Mouse (Mus musculus) thymus, adult 2 months (tissue): ENCODE data around the gene B3gnt7. TPM values are rescaled to one million over a fixed set of nuclear protein-coding genes. Genes with fewer than 3 reads are reported as not detected.

Experiments used
- DNase-seq: peaks from one replicate; pipeline ENCODE4 v3.0.0; 2021
- H3K27ac ChIP-seq: fragments of 200-500 bp; 2 replicates; pipeline ENCODE4 v1.5.1; 2012; ENCODE audit warnings: low read length, control low read depth; ENCODE audit not compliant: control insufficient read depth, insufficient read depth
- H3K27me3 ChIP-seq: fragments of 200-500 bp; 2 replicates; pipeline ENCODE4 v1.6.1; 2012; ENCODE audit warnings: mild to moderate bottlenecking, low read length, moderate library complexity, mixed read lengths; ENCODE audit not compliant: control insufficient read depth, insufficient read depth
- H3K36me3 ChIP-seq: fragments of 200-500 bp; 2 replicates; pipeline ENCODE4 v1.6.1; 2012; ENCODE audit warnings: mild to moderate bottlenecking, low read length, moderate library complexity; ENCODE audit not compliant: control insufficient read depth, insufficient read depth
- H3K4me1 ChIP-seq: fragments of 200-500 bp; replicated peaks from 2 replicates; pipeline ENCODE4 v1.6.1; 2012; ENCODE audit warnings: low read length; ENCODE audit not compliant: control insufficient read depth, insufficient read depth
- H3K4me3 ChIP-seq: fragments of 200-500 bp; 2 replicates; pipeline ENCODE4 v1.5.1; 2012; ENCODE audit warnings: mild to moderate bottlenecking, low read length, control low read depth, moderate library complexity; ENCODE audit not compliant: control insufficient read depth, insufficient read depth
- CTCF ChIP-seq: fragments of 200-500 bp; IDR thresholded peaks from 2 replicates; pipeline ENCODE4 v1.5.1; 2012; ENCODE audit warnings: mild to moderate bottlenecking, control low read depth, low read length, moderate library complexity, borderline replicate concordance; ENCODE audit not compliant: control insufficient read depth, poor library complexity, insufficient read depth; ENCODE audit errors: extremely low read depth
- POLR2A ChIP-seq: fragments of 200-500 bp; IDR thresholded peaks from 2 replicates; pipeline ENCODE4 v1.6.1; 2012; ENCODE audit warnings: mild to moderate bottlenecking, low read length, control low read depth, moderate library complexity; ENCODE audit not compliant: control insufficient read depth, poor library complexity, insufficient read depth; ENCODE audit errors: extremely low read depth
- WGBS: fragments of 180-500 bp; shearing (Covaris S2); methylation state at CpG from one replicate; pipeline ENCODE4 v1.1.7; 2018; 5-methylcytosine and 5-hydroxymethylcytosine counted together
- polyA plus RNA-seq: library from polyadenylated mRNA; depleted of rRNA; stranded (reverse); fragments of >200 nt; gene quantifications from 2 replicates; pipeline ENCODE4 v1.2.3, GENCODE M21; 2012

The B3gnt7 gene
- polyA plus RNA-seq, 1 experiment = 1.5 TPM

GRCm38 (mm10) chr1:86343969-86344861, 41.6 kb downstream of the B3gnt7 start:
- TF ChIP-seq CTCF (no peak), POLR2A (no peak)
- DNase-seq = peak; percentile 39
- no peak overlapping the region for H3K4me3 ChIP-seq
- peaks cover 19% of the 10 kb centered on the region for H3K36me3 ChIP-seq
- peaks cover 2% of the 10 kb centered on the region for H3K4me1 ChIP-seq
- H3K27me3 ChIP-seq = no peaks in the 10 kb centered on the region
- 23% methylated on average over 4 of the region's 4 CpGs for WGBS
- H3K27ac ChIP-seq = no peak overlapping the region; the same call in 1 of the 2 replicates

- WGBS = 91% methylated on average over 4 of the region's 4 CpGs
- no peak for TF ChIP-seq POLR2A
- H3K36me3 ChIP-seq = peaks cover 27% of the 10 kb centered on the region
- H3K27me3 ChIP-seq = no peaks in the 10 kb centered on the region
- DNase-seq = peak; percentile 16
- peaks cover 2% of the 10 kb centered on the region for H3K4me1 ChIP-seq
- H3K4me3 ChIP-seq = no peak overlapping the region
- peak overlapping the region; percentile 32; the same call in 1 of the 2 replicates for H3K27ac ChIP-seq
Measured at GRCm38 (mm10) chr1:86345069-86345468, 42.4 kb downstream of the B3gnt7 start.

GRCm38 (mm10) chr1:86345956-86346355, 43.3 kb downstream of the B3gnt7 start:
- WGBS = 97% methylated on average over 4 of the region's 4 CpGs
- H3K36me3 ChIP-seq = peaks cover 36% of the 10 kb centered on the region
- DNase-seq = no peak
- H3K4me3 ChIP-seq = no peak overlapping the region
- no peaks in the 10 kb centered on the region for H3K27me3 ChIP-seq
- TF ChIP-seq POLR2A (no peak), CTCF (no peak)
- no peak overlapping the region for H3K27ac ChIP-seq
- peaks cover 2% of the 10 kb centered on the region for H3K4me1 ChIP-seq

- WGBS = 96% methylated on average over 3 of the region's 3 CpGs
- DNase-seq = no peak
- no peak overlapping the region for H3K4me3 ChIP-seq
- no peak for TF ChIP-seq CTCF
- TF ChIP-seq POLR2A = no peak
- no peaks in the 10 kb centered on the region for H3K27me3 ChIP-seq
- peaks cover 48% of the 10 kb centered on the region for H3K36me3 ChIP-seq
- H3K4me1 ChIP-seq = peaks cover 2% of the 10 kb centered on the region
- H3K27ac ChIP-seq = no peak overlapping the region
Measured at GRCm38 (mm10) chr1:86346851-86347715, 44.5 kb downstream of the B3gnt7 start.

- H3K27ac ChIP-seq = no peak overlapping the region
- H3K27me3 ChIP-seq = no peaks in the 10 kb centered on the region
- no peak for TF ChIP-seq CTCF
- TF ChIP-seq POLR2A = no peak
- no peak overlapping the region for H3K4me3 ChIP-seq
- no peak for DNase-seq
- WGBS = 100% methylated on average over 1 of the region's 1 CpGs
- H3K4me1 ChIP-seq = peaks cover 2% of the 10 kb centered on the region
- peaks cover 54% of the 10 kb centered on the region for H3K36me3 ChIP-seq
Measured at GRCm38 (mm10) chr1:86347716-86348045, 45.0 kb downstream of the B3gnt7 start.

GRCm38 (mm10) chr1:86348083-86348482, 45.5 kb downstream of the B3gnt7 start:
- Histone ChIP-seq H3K4me1 (peaks cover 2% of the 10 kb centered on the region), H3K27me3 (no peaks in the 10 kb centered on the region), H3K4me3 (no peak overlapping the region), H3K27ac (no peak overlapping the region), H3K36me3 (peaks cover 57% of the 10 kb centered on the region)
- TF ChIP-seq POLR2A (no peak), CTCF (no peak)
- 91% methylated on average over 1 of the region's 1 CpGs for WGBS
- DNase-seq = no peak
